7 mouse cellular contexts compared by ENCODE assay signal in the genomic region with DNA sequence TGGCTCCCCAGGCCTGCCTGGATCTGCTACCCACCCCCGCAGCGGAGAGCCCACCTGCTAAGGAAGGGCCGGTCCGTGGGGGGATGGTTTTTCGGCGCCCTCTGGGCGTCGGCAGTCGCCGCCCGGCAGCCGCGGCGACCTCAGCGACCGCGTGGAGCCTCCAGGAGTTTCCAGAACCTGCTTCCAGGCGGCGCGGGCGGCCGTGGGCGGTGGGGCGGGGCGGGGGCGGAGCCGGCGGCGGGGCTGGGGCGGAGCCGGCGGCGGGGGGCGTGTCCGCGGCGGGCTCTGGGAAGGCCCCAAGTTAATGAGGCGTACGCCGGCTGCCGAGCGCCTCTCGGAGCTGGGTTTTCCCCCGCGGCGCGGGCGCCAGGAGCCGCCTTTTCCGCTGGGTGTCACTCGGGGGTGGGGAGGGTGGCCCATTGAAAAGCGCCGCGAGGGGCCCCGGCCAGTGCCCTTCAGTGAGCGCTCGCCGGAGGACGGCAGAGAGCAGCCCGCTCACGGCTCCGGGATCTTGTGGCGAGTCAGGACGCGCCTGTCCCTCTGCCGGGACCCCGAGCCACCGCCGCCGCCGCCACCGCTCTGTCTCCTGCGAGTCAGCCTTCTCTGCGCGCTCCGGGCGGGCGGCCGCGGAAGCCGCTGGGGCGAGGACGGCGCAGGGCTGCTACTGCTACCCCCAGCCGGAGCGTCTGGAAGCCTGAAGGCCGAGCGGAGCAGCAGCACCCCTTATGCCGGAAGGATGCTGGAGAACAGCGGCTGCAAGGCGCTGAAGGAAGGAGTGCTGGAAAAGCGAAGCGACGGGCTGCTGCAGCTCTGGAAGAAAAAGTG. TPM values are rescaled to one million over a fixed set of nuclear protein-coding genes. Genes with fewer than 3 reads are reported as not detected.
DNase-seq lines count a peak whose midpoint lies in the region; ATAC-seq lines count a peak whose summit lies in the region.

A gene (plus strand): TSS at position 186 of the 825 bp plus-strand sequence.

- H3K9me3 ChIP-seq in embryonic facial prominence, embryonic 11.5 days (replicated peaks; ENCODE audit: control insufficient read depth, low read length) = no peaks in the 10 kb centered on the region
- H3K9me3 ChIP-seq in limb, embryonic 11.5 days (ENCODE audit: control insufficient read depth, low read length) = no peaks in the 10 kb centered on the region
- no peaks in the 10 kb centered on the region for H3K9me3 ChIP-seq in midbrain, embryonic 14.5 days (ENCODE audit: control insufficient read depth, low read length)

- DNase-seq in adrenal gland, postnatal 14 days = peak; percentile 98
- peak; percentile 92 for DNase-seq in embryonic facial prominence, embryonic 11.5 days (ENCODE audit: low spot score)
- DNase-seq in heart, adult 11 months = peak; percentile 100
- peak; percentile 94 for DNase-seq in kidney, adult 18-20 months
- DNase-seq in limb, embryonic 11.5 days (ENCODE audit: low spot score) = peak; percentile 92
- DNase-seq in midbrain, embryonic 14.5 days = peak; percentile 92
- DNase-seq in spleen, adult 18-20 months = peak; percentile 92 to 93

- H3K9ac ChIP-seq in embryonic facial prominence, embryonic 11.5 days (replicated peaks; ENCODE audit: low read length) = peak within 1 kb of the TSS; percentile 93
- peak within 1 kb of the TSS; percentile 93 for H3K9ac ChIP-seq in limb, embryonic 11.5 days (ENCODE audit: low read length)
- peak within 1 kb of the TSS; percentile 86 for H3K9ac ChIP-seq in midbrain, embryonic 14.5 days (replicated peaks; ENCODE audit: low read length)

- no peaks in the 10 kb centered on the region for H3K36me3 ChIP-seq in embryonic facial prominence, embryonic 11.5 days (replicated peaks; ENCODE audit: control insufficient read depth, insufficient read depth, low read depth, low read length)
- no peaks in the 10 kb centered on the region for H3K36me3 ChIP-seq in limb, embryonic 11.5 days (ENCODE audit: control insufficient read depth, insufficient read depth, low read length)
- no peaks in the 10 kb centered on the region for H3K36me3 ChIP-seq in midbrain, embryonic 14.5 days (ENCODE audit: control insufficient read depth, insufficient read depth, low read length)

- no peaks in the 10 kb centered on the region; the same call in 1 of the 2 replicates for H3K4me1 ChIP-seq in embryonic facial prominence, embryonic 11.5 days (ENCODE audit: control insufficient read depth, insufficient read depth, low read length)
- peaks cover 18% of the 10 kb centered on the region for H3K4me1 ChIP-seq in limb, embryonic 11.5 days (ENCODE audit: control insufficient read depth, insufficient read depth, low read length)
- peaks cover 12% of the 10 kb centered on the region; the same call in 1 of the 2 replicates for H3K4me1 ChIP-seq in midbrain, embryonic 14.5 days (ENCODE audit: control insufficient read depth, insufficient read depth, low read length)

- peak; percentile 87 for ATAC-seq in embryonic facial prominence, embryonic 11.5 days (replicated peaks; ENCODE audit: insufficient number of reproducible peaks, low FRiP score, low TSS enrichment, low read depth)
- peak; percentile 88 for ATAC-seq in limb, embryonic 11.5 days (ENCODE audit: insufficient number of reproducible peaks, low FRiP score, low TSS enrichment, low read depth)
- peak; percentile 90 for ATAC-seq in midbrain, embryonic 14.5 days (ENCODE audit: low FRiP score, low TSS enrichment)

- peak within 1 kb of the TSS; percentile 63 for H3K4me3 ChIP-seq in embryonic facial prominence, embryonic 11.5 days (ENCODE audit: low read depth, low read length)
- H3K4me3 ChIP-seq in limb, embryonic 11.5 days (ENCODE audit: low read depth, low read length) = peak within 1 kb of the TSS; percentile 88
- peak within 1 kb of the TSS; percentile 73 for H3K4me3 ChIP-seq in midbrain, embryonic 14.5 days (replicated peaks; ENCODE audit: low read depth, low read length)

- H3K27me3 ChIP-seq in embryonic facial prominence, embryonic 11.5 days (ENCODE audit: control insufficient read depth, insufficient read depth, low read length) = no peaks in the 10 kb centered on the region
- H3K27me3 ChIP-seq in limb, embryonic 11.5 days (ENCODE audit: control insufficient read depth, insufficient read depth, low read length) = no peaks in the 10 kb centered on the region
- 0 out of 2 replicates have a peak, but pooled peaks cover 8% of the 10 kb centered on the region for H3K27me3 ChIP-seq in midbrain, embryonic 14.5 days (ENCODE audit: control insufficient read depth, insufficient read depth, low read length)

- under 1% methylated on average over 64 of the region's 94 CpGs for WGBS in embryonic facial prominence, embryonic 11.5 days
- under 1% methylated on average over 65 of the region's 94 CpGs for WGBS in limb, embryonic 11.5 days
- WGBS in midbrain, embryonic 14.5 days = under 1% methylated on average over 81 of the region's 94 CpGs

- peak within 1 kb of the TSS; percentile 56 for H3K4me2 ChIP-seq in embryonic facial prominence, embryonic 11.5 days (ENCODE audit: low read depth, low read length)
- H3K4me2 ChIP-seq in limb, embryonic 11.5 days (ENCODE audit: low read depth, severe bottlenecking) = peak within 1 kb of the TSS; percentile 77
- H3K4me2 ChIP-seq in midbrain, embryonic 14.5 days (ENCODE audit: low read length) = peak within 1 kb of the TSS; percentile 89

- H3K27ac ChIP-seq in embryonic facial prominence, embryonic 11.5 days (replicated peaks; ENCODE audit: low read depth, low read length) = peak within 1 kb of the TSS; percentile 91
- peak within 1 kb of the TSS; percentile 94 for H3K27ac ChIP-seq in limb, embryonic 11.5 days (replicated peaks; ENCODE audit: low read depth, low read length)
- peak within 1 kb of the TSS; percentile 88 for H3K27ac ChIP-seq in midbrain, embryonic 14.5 days (replicated peaks; ENCODE audit: low read depth, low read length)

RNA-seq across cellular contexts. Expression of the gene that starts here (rescaled TPM):
- total RNA-seq in adrenal gland, postnatal 14 days (2021) = 50.8 and 76.7 TPM in 2 replicates
- 25.6 and 26.9 TPM in 2 replicates for polyA plus RNA-seq in embryonic facial prominence, embryonic 11.5 days (2014; fragmentation: Nextera tagmentation; extraction: Ambion mirVana)
- polyA plus RNA-seq in limb, embryonic 11.5 days (2014; fragmentation: Nextera tagmentation; extraction: Ambion mirVana) = 29.1 and 29.6 TPM in 2 replicates
- polyA plus RNA-seq in midbrain, embryonic 14.5 days (2014; fragmentation: Nextera tagmentation; extraction: Ambion mirVana) = 27.9 and 33.2 TPM in 2 replicates

Comparison
In these comparisons a context has a peak if more than half of its experiments do, and no peak if none do; other contexts are left out.
1. Peak in every context shown above with its lines: DNase-seq, ATAC-seq, H3K4me3 ChIP-seq and H3K27ac ChIP-seq.